Mouse (Mus musculus): ENCODE results near the gene Mcm10. TPM values are rescaled to one million over a fixed set of nuclear protein-coding genes. Genes with fewer than 3 reads are reported as not detected.

The Mcm10 gene
- polyA plus RNA-seq, 1 experiment from 2014 or later = 49.8 TPM

GRCm38 (mm10) chr2:5034801-5035200, 22.2 kb upstream of the Mcm10 start:
- Histone ChIP-seq H3K27ac (ENCODE audit: low read depth, low read length) (no peak overlapping the region), H3K36me3 (ENCODE audit: control insufficient read depth, insufficient read depth, low read length) (no peaks in the 10 kb centered on the region), H3K9me3 (ENCODE audit: control insufficient read depth, low read length) (no peaks in the 10 kb centered on the region), H3K4me1 (ENCODE audit: control insufficient read depth, insufficient read depth, low read length) (no peaks in the 10 kb centered on the region), H3K4me2 (no peak overlapping the region), H3K27me3 (ENCODE audit: control insufficient read depth, insufficient read depth, low read length) (no peaks in the 10 kb centered on the region), H3K9ac (ENCODE audit: low read length) (no peak overlapping the region), H3K4me3 (ENCODE audit: low read depth, low read length) (no peak overlapping the region)
- DNase-seq (ENCODE audit: low spot score, missing footprints) (peak; percentile 75), ATAC-seq (ENCODE audit: low FRiP score) (no peak)
- WGBS = 86% methylated on average over 8 of the region's 8 CpGs

- DNase-seq (ENCODE audit: low spot score, missing footprints) (peak; percentile 61), ATAC-seq (ENCODE audit: low FRiP score) (no peak)
- H3K36me3 ChIP-seq (ENCODE audit: control insufficient read depth, insufficient read depth, low read length) = no peaks in the 10 kb centered on the region
- no peaks in the 10 kb centered on the region for H3K9me3 ChIP-seq (ENCODE audit: control insufficient read depth, low read length)
- no peaks in the 10 kb centered on the region for H3K4me1 ChIP-seq (ENCODE audit: control insufficient read depth, insufficient read depth, low read length)
- H3K4me3 ChIP-seq (ENCODE audit: low read depth, low read length) = no peak overlapping the region
- H3K27ac ChIP-seq (ENCODE audit: low read depth, low read length) = no peak overlapping the region
- no peak overlapping the region for H3K9ac ChIP-seq (ENCODE audit: low read length)
- WGBS = 79% methylated on average over 14 of the region's 15 CpGs
- no peaks in the 10 kb centered on the region for H3K27me3 ChIP-seq (ENCODE audit: control insufficient read depth, insufficient read depth, low read length)
- H3K4me2 ChIP-seq = no peak overlapping the region
Measured at GRCm38 (mm10) chr2:5033546-5034420, 21.2 kb upstream of the Mcm10 start.

GRCm38 (mm10) chr2:5032665-5033064, 20.1 kb upstream of the Mcm10 start:
- DNase-seq (ENCODE audit: low spot score, missing footprints) = no peak
- no peaks in the 10 kb centered on the region for H3K9me3 ChIP-seq (ENCODE audit: control insufficient read depth, low read length)
- no peak overlapping the region for H3K27ac ChIP-seq (ENCODE audit: low read depth, low read length)
- H3K36me3 ChIP-seq (ENCODE audit: control insufficient read depth, insufficient read depth, low read length) = no peaks in the 10 kb centered on the region
- H3K4me1 ChIP-seq (ENCODE audit: control insufficient read depth, insufficient read depth, low read length) = no peaks in the 10 kb centered on the region
- ATAC-seq (ENCODE audit: low FRiP score) = no peak
- H3K4me3 ChIP-seq (ENCODE audit: low read depth, low read length) = no peak overlapping the region
- no peak overlapping the region for H3K4me2 ChIP-seq
- H3K27me3 ChIP-seq (ENCODE audit: control insufficient read depth, insufficient read depth, low read length) = no peaks in the 10 kb centered on the region
- H3K9ac ChIP-seq (ENCODE audit: low read length) = no peak overlapping the region
- WGBS = 82% methylated on average over 5 of the region's 5 CpGs

GRCm38 (mm10) chr2:5031215-5031614, 18.6 kb upstream of the Mcm10 start:
- DNase-seq (ENCODE audit: low spot score, missing footprints) (no peak), ATAC-seq (ENCODE audit: low FRiP score) (no peak)
- Histone ChIP-seq H3K4me3 (ENCODE audit: low read depth, low read length) (no peak overlapping the region), H3K9ac (ENCODE audit: low read length) (no peak overlapping the region), H3K9me3 (ENCODE audit: control insufficient read depth, low read length) (no peaks in the 10 kb centered on the region), H3K4me1 (ENCODE audit: control insufficient read depth, insufficient read depth, low read length) (no peaks in the 10 kb centered on the region), H3K36me3 (ENCODE audit: control insufficient read depth, insufficient read depth, low read length) (no peaks in the 10 kb centered on the region), H3K27me3 (ENCODE audit: control insufficient read depth, insufficient read depth, low read length) (no peaks in the 10 kb centered on the region), H3K4me2 (no peak overlapping the region), H3K27ac (ENCODE audit: low read depth, low read length) (no peak overlapping the region)
- 84% methylated on average over 7 of the region's 7 CpGs for WGBS

- Histone ChIP-seq H3K4me1 (ENCODE audit: control insufficient read depth, insufficient read depth, low read length) (no peaks in the 10 kb centered on the region), H3K4me3 (ENCODE audit: low read depth, low read length) (no peak overlapping the region), H3K9ac (ENCODE audit: low read length) (no peak overlapping the region), H3K27ac (ENCODE audit: low read depth, low read length) (no peak overlapping the region), H3K9me3 (ENCODE audit: control insufficient read depth, low read length) (no peaks in the 10 kb centered on the region), H3K4me2 (no peak overlapping the region), H3K36me3 (ENCODE audit: control insufficient read depth, insufficient read depth, low read length) (no peaks in the 10 kb centered on the region), H3K27me3 (ENCODE audit: control insufficient read depth, insufficient read depth, low read length) (no peaks in the 10 kb centered on the region)
- WGBS = 91% methylated on average over 4 of the region's 4 CpGs
- ATAC-seq (ENCODE audit: low FRiP score) (no peak), DNase-seq (ENCODE audit: low spot score, missing footprints) (no peak)
Measured at GRCm38 (mm10) chr2:5029808-5030207, 17.2 kb upstream of the Mcm10 start.

- H3K9me3 ChIP-seq (ENCODE audit: control insufficient read depth, low read length) = no peaks in the 10 kb centered on the region
- H3K27me3 ChIP-seq (ENCODE audit: control insufficient read depth, insufficient read depth, low read length) = no peaks in the 10 kb centered on the region
- no peak overlapping the region for H3K27ac ChIP-seq (ENCODE audit: low read depth, low read length)
- no peak overlapping the region for H3K4me3 ChIP-seq (ENCODE audit: low read depth, low read length)
- no peak for ATAC-seq (ENCODE audit: low FRiP score)
- H3K9ac ChIP-seq (ENCODE audit: low read length) = no peak overlapping the region
- WGBS = 91% methylated on average over 7 of the region's 7 CpGs
- no peaks in the 10 kb centered on the region for H3K4me1 ChIP-seq (ENCODE audit: control insufficient read depth, insufficient read depth, low read length)
- no peak for DNase-seq (ENCODE audit: low spot score, missing footprints)
- no peaks in the 10 kb centered on the region for H3K36me3 ChIP-seq (ENCODE audit: control insufficient read depth, insufficient read depth, low read length)
- no peak overlapping the region for H3K4me2 ChIP-seq
Measured at GRCm38 (mm10) chr2:5028047-5028446, 15.5 kb upstream of the Mcm10 start.

GRCm38 (mm10) chr2:5027057-5027456, 14.5 kb upstream of the Mcm10 start:
- no peak overlapping the region for H3K4me3 ChIP-seq (ENCODE audit: low read depth, low read length)
- H3K9me3 ChIP-seq (ENCODE audit: control insufficient read depth, low read length) = no peaks in the 10 kb centered on the region
- DNase-seq (ENCODE audit: low spot score, missing footprints) (no peak), ATAC-seq (ENCODE audit: low FRiP score) (no peak)
- H3K27ac ChIP-seq (ENCODE audit: low read depth, low read length) = no peak overlapping the region
- no peak overlapping the region for H3K9ac ChIP-seq (ENCODE audit: low read length)
- H3K4me2 ChIP-seq = no peak overlapping the region
- no peaks in the 10 kb centered on the region for H3K36me3 ChIP-seq (ENCODE audit: control insufficient read depth, insufficient read depth, low read length)
- no peaks in the 10 kb centered on the region for H3K4me1 ChIP-seq (ENCODE audit: control insufficient read depth, insufficient read depth, low read length)
- no peaks in the 10 kb centered on the region for H3K27me3 ChIP-seq (ENCODE audit: control insufficient read depth, insufficient read depth, low read length)
- 65% methylated on average over 6 of the region's 6 CpGs for WGBS

- Histone ChIP-seq H3K27me3 (ENCODE audit: control insufficient read depth, insufficient read depth, low read length) (no peaks in the 10 kb centered on the region), H3K4me3 (ENCODE audit: low read depth, low read length) (no peak overlapping the region), H3K9me3 (ENCODE audit: control insufficient read depth, low read length) (no peaks in the 10 kb centered on the region), H3K9ac (ENCODE audit: low read length) (no peak overlapping the region), H3K4me2 (no peak overlapping the region), H3K36me3 (ENCODE audit: control insufficient read depth, insufficient read depth, low read length) (no peaks in the 10 kb centered on the region), H3K27ac (ENCODE audit: low read depth, low read length) (no peak overlapping the region), H3K4me1 (ENCODE audit: control insufficient read depth, insufficient read depth, low read length) (no peaks in the 10 kb centered on the region)
- no peak for ATAC-seq (ENCODE audit: low FRiP score)
- WGBS = 41% methylated on average over 3 of the region's 4 CpGs
- no peak for DNase-seq (ENCODE audit: low spot score, missing footprints)
Measured at GRCm38 (mm10) chr2:5025162-5025733, 12.7 kb upstream of the Mcm10 start.

- ATAC-seq (ENCODE audit: low FRiP score) (no peak), DNase-seq (ENCODE audit: low spot score, missing footprints) (no peak)
- H3K4me1 ChIP-seq (ENCODE audit: control insufficient read depth, insufficient read depth, low read length) = no peaks in the 10 kb centered on the region
- WGBS = 87% methylated on average over 14 of the region's 14 CpGs
- no peak overlapping the region for H3K9ac ChIP-seq (ENCODE audit: low read length)
- H3K27me3 ChIP-seq (ENCODE audit: control insufficient read depth, insufficient read depth, low read length) = no peaks in the 10 kb centered on the region
- H3K4me2 ChIP-seq = no peak overlapping the region
- H3K27ac ChIP-seq (ENCODE audit: low read depth, low read length) = no peak overlapping the region
- no peak overlapping the region for H3K4me3 ChIP-seq (ENCODE audit: low read depth, low read length)
- no peaks in the 10 kb centered on the region for H3K9me3 ChIP-seq (ENCODE audit: control insufficient read depth, low read length)
- no peaks in the 10 kb centered on the region for H3K36me3 ChIP-seq (ENCODE audit: control insufficient read depth, insufficient read depth, low read length)
Measured at GRCm38 (mm10) chr2:5023699-5024399, 11.3 kb upstream of the Mcm10 start.
